Mouse (Mus musculus): ENCODE data around the gene Cldn24. TPM values are rescaled to one million over a fixed set of nuclear protein-coding genes. Genes with fewer than 3 reads are reported as not detected.
"Not testable (repeated sequence)": the region's sequence is repeated elsewhere in the genome, so short reads cannot be mapped to it uniquely, and the experiment has no call there.

The Cldn24 gene
- polyA plus RNA-seq, 1 experiment from 2014 or later: not detected

DNA sequence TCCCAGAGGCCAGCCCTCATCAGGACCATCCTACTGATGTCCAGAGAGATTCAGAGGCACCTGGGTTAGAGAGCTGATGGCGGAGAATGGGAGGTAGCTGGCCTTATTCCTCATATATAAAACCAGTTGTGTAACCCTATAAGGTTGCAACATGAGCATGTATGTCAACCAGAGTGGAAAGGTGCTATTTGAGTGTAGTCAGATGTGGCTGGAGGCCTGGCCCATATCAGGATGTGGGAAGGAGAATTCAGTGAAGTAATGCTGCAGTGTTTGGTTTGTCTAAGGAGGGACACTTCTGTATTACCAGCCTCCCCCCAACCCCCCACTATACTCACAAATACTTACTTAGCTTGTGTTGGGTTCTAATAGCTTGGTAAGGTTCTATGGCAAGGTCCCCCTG lies 17.7 kb upstream of the Cldn24 start:
- no peak for ATAC-seq (ENCODE audit: insufficient read depth, low FRiP score, low read depth)
- H3K4me1 ChIP-seq: 0 out of 2 replicates have a peak, but pooled peaks cover 2% of the 10 kb centered on the region
- no peaks in the 10 kb centered on the region for H3K27me3 ChIP-seq (replicated peaks)
- H3K4me2 ChIP-seq: no peak overlapping the region
- H3K4me3 ChIP-seq (replicated peaks): no peak overlapping the region
- H3K27ac ChIP-seq: no peak overlapping the region
- 100% methylated on average over 1 of the region's 1 CpGs for WGBS
- H3K36me3 ChIP-seq: no peaks in the 10 kb centered on the region
- no peak overlapping the region for H3K9ac ChIP-seq
- H3K9me3 ChIP-seq: no peaks in the 10 kb centered on the region

GRCm38 (mm10) chr8:47809970-47810665 lies 11.8 kb upstream of the Cldn24 start:
- H3K27me3 ChIP-seq (replicated peaks): no peaks in the 10 kb centered on the region
- H3K9me3 ChIP-seq: no peaks in the 10 kb centered on the region
- ATAC-seq (ENCODE audit: insufficient read depth, low FRiP score, low read depth): no peak
- H3K4me2 ChIP-seq: no peak overlapping the region
- H3K36me3 ChIP-seq: no peaks in the 10 kb centered on the region
- H3K27ac ChIP-seq: no peak overlapping the region
- no peak overlapping the region for H3K9ac ChIP-seq
- WGBS: 81% methylated on average over 14 of the region's 14 CpGs
- H3K4me1 ChIP-seq: 0 out of 2 replicates have a peak, but pooled peaks cover 2% of the 10 kb centered on the region
- H3K4me3 ChIP-seq (replicated peaks): no peak overlapping the region

GRCm38 (mm10) chr8:47810666-47811015 lies 11.3 kb upstream of the Cldn24 start:
- Histone ChIP-seq H3K27me3 (replicated peaks) (no peaks in the 10 kb centered on the region), H3K4me3 (replicated peaks) (no peak overlapping the region), H3K27ac (no peak overlapping the region), H3K36me3 (no peaks in the 10 kb centered on the region), H3K9me3 (no peaks in the 10 kb centered on the region), H3K4me2 (no peak overlapping the region), H3K4me1 (0 out of 2 replicates have a peak, but pooled peaks cover 2% of the 10 kb centered on the region), H3K9ac (no peak overlapping the region)
- WGBS: 74% methylated on average over 7 of the region's 7 CpGs
- ATAC-seq (ENCODE audit: insufficient read depth, low FRiP score, low read depth): no peak

DNA sequence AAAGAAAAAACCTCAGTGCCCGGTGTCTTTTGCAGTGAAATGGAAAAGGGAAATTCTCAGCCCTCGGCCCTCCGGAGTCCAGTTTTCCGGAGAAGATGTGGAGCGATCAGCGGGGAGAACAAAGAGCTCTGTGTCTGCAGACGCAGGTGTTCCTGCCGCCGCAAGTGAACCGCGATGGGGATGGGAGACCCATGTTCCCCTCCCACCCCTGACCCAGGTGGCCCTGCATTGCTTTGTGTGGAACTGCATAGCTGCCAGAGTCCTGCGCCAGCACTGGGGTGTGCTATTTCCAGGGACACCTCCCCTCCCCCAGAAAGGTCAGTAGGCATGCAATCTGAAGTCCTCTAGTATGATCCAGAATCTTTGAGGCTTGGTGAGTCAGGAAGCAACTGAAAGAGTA lies 10.7 kb upstream of the Cldn24 start:
- Histone ChIP-seq H3K4me2 (no peak overlapping the region), H3K4me1 (0 out of 2 replicates have a peak, but pooled peaks cover 2% of the 10 kb centered on the region), H3K9ac (no peak overlapping the region), H3K4me3 (replicated peaks) (no peak overlapping the region), H3K9me3 (no peaks in the 10 kb centered on the region), H3K36me3 (no peaks in the 10 kb centered on the region), H3K27me3 (replicated peaks) (no peaks in the 10 kb centered on the region), H3K27ac (no peak overlapping the region)
- WGBS: 84% methylated on average over 12 of the region's 12 CpGs
- ATAC-seq (ENCODE audit: insufficient read depth, low FRiP score, low read depth): no peak

GRCm38 (mm10) chr8:47819034-47819433 lies 2.9 kb upstream of the Cldn24 start:
- no peaks in the 10 kb centered on the region for H3K9me3 ChIP-seq
- 81% methylated on average over 8 of the region's 8 CpGs for WGBS
- H3K9ac ChIP-seq: no peak overlapping the region
- no peaks in the 10 kb centered on the region for H3K27me3 ChIP-seq (replicated peaks)
- H3K36me3 ChIP-seq: no peaks in the 10 kb centered on the region
- ATAC-seq (ENCODE audit: insufficient read depth, low FRiP score, low read depth): no peak
- no peak overlapping the region for H3K4me2 ChIP-seq
- no peak overlapping the region for H3K4me3 ChIP-seq (replicated peaks)
- H3K4me1 ChIP-seq: 0 out of 2 replicates have a peak, but pooled peaks cover 3% of the 10 kb centered on the region
- H3K27ac ChIP-seq: no peak overlapping the region

DNA sequence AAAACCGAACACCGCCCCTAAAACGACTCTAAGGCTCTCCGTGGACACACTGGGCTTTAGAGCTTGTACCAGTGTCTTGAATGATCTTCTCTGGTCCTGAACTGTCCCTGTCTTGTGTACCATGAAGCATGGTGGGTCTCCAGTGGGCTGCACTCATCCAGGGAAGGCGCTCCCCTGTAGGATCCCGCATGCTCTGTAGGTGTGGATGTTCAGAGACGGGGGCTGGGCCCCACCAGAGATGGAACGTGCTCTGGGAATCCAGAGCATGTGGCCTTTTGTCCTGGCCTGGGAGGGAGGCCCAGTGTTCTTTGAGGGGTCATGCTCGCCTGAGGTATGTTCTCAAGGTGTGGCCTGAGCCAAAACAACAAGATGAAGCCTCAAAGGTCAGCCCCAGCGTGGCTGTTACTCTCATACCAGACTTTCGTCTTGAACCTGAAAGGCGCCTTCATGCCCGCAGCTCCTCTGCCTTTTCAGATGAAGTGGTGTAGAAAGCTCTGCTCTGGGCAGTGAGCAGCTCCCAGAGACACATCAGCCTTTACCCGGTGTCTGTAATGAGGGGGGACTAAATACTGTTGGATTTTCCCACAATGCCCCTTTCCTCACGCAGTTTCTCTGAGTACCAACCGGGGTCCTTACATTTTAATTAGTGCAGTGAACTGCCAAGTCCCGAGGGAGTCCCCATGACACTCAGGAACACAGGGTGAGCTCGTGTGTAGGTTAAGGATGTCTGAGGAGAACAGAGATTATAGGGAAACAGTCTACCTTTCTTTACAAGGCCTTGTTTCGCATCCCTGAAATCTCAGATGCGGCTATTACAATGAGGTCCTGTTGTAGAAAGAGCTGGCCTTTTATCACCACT lies 800 bp upstream of the Cldn24 start:
- H3K4me1 ChIP-seq: 0 out of 2 replicates have a peak, but pooled peaks cover 7% of the 10 kb centered on the region
- WGBS: 84% methylated on average over 20 of the region's 20 CpGs
- no peaks in the 10 kb centered on the region for H3K36me3 ChIP-seq
- no peak overlapping the region for H3K27ac ChIP-seq
- no peak overlapping the region for H3K4me3 ChIP-seq (replicated peaks)
- H3K4me2 ChIP-seq: no peak overlapping the region
- no peaks in the 10 kb centered on the region for H3K27me3 ChIP-seq (replicated peaks)
- ATAC-seq (ENCODE audit: insufficient read depth, low FRiP score, low read depth): no peak
- no peaks in the 10 kb centered on the region for H3K9me3 ChIP-seq
- H3K9ac ChIP-seq: no peak overlapping the region

GRCm38 (mm10) chr8:47822541-47822940 lies 598 bp downstream of the Cldn24 start:
- not testable (repeated sequence) for H3K9me3 ChIP-seq; H3K4me2 ChIP-seq; H3K9ac ChIP-seq; ATAC-seq (ENCODE audit: insufficient read depth, low FRiP score, low read depth); H3K4me3 ChIP-seq (replicated peaks); H3K4me1 ChIP-seq; H3K27me3 ChIP-seq (replicated peaks); H3K27ac ChIP-seq; H3K36me3 ChIP-seq
- 70% methylated on average over 7 of the region's 9 CpGs for WGBS

DNA sequence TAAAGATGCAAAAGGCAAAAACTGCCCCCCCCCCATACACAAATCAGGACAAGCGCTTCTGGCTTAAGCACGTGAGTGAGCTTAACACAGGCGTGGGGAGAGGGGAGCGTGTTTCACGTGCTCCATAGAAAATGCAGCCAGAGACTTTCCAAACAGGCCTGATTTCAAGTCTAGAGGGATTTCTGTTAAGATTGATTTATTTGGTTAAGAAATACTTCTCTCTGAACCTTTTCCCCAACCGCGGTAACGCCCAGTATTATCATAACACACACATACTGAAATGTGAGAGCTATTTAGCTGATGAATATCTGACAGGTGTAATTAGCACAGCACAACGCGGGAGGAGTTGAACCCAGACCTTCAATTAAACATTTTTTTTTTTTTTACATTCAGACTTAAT lies 1.8 kb downstream of the Cldn24 start:
- no peak overlapping the region for H3K9ac ChIP-seq
- peak overlapping the region; percentile 38; the same call in 1 of the 2 replicates for H3K27ac ChIP-seq
- ATAC-seq (ENCODE audit: insufficient read depth, low FRiP score, low read depth): peak; percentile 56

GRCm38 (mm10) chr8:47824182-47824581 lies 2.2 kb downstream of the Cldn24 start, which contains the start of gene Cldn22:
TSS of gene Cldn22 (plus strand) at chr8:47824482.
- H3K4me1 ChIP-seq: 0 out of 2 replicates have a peak, but pooled peaks cover 7% of the 10 kb centered on the region
- H3K27me3 ChIP-seq (replicated peaks): no peaks in the 10 kb centered on the region
- H3K36me3 ChIP-seq: no peaks in the 10 kb centered on the region
- WGBS: 51% methylated on average over 13 of the region's 13 CpGs
- no peak within 1 kb of the TSS for H3K4me3 ChIP-seq (replicated peaks)
- H3K4me2 ChIP-seq: 0 out of 2 replicates have a peak within 1 kb of the TSS, but pooled peaks have one; percentile 19
- peak within 1 kb of the TSS; percentile 38; the same call in 1 of the 2 replicates for H3K27ac ChIP-seq
- ATAC-seq (ENCODE audit: insufficient read depth, low FRiP score, low read depth): peak; percentile 12; the same call in 1 of the 2 replicates
- no peak within 1 kb of the TSS for H3K9ac ChIP-seq
- no peaks in the 10 kb centered on the region for H3K9me3 ChIP-seq

More for the DNA sequence above, 1.8 kb downstream of the Cldn24 start:
- no peaks in the 10 kb centered on the region for H3K36me3 ChIP-seq
- WGBS: 23% methylated on average over 10 of the region's 10 CpGs
- H3K4me3 ChIP-seq (replicated peaks): no peak overlapping the region
- H3K27me3 ChIP-seq (replicated peaks): no peaks in the 10 kb centered on the region
- no peaks in the 10 kb centered on the region for H3K9me3 ChIP-seq
- 0 out of 2 replicates have a peak overlapping the region, but pooled peaks have one; percentile 19 for H3K4me2 ChIP-seq
- H3K4me1 ChIP-seq: 0 out of 2 replicates have a peak, but pooled peaks cover 7% of the 10 kb centered on the region

GRCm38 (mm10) chr8:47825596-47825995 lies 3.7 kb downstream of the Cldn24 start:
- no peak overlapping the region for H3K27ac ChIP-seq
- whole genome bisulfite sequencing: 77% methylated on average over 5 of the region's 5 CpGs
- H3K9me3 ChIP-seq: no peaks in the 10 kb centered on the region
- ATAC-seq (ENCODE audit: insufficient read depth, low FRiP score, low read depth): no peak
- H3K36me3 ChIP-seq: 0 out of 2 replicates have a peak, but pooled peaks cover 7% of the 10 kb centered on the region
- H3K4me2 ChIP-seq: no peak overlapping the region
- no peak overlapping the region for H3K4me3 ChIP-seq (replicated peaks)
- no peaks in the 10 kb centered on the region for H3K27me3 ChIP-seq (replicated peaks)
- H3K9ac ChIP-seq: no peak overlapping the region
- 0 out of 2 replicates have a peak, but pooled peaks cover 7% of the 10 kb centered on the region for H3K4me1 ChIP-seq

DNA sequence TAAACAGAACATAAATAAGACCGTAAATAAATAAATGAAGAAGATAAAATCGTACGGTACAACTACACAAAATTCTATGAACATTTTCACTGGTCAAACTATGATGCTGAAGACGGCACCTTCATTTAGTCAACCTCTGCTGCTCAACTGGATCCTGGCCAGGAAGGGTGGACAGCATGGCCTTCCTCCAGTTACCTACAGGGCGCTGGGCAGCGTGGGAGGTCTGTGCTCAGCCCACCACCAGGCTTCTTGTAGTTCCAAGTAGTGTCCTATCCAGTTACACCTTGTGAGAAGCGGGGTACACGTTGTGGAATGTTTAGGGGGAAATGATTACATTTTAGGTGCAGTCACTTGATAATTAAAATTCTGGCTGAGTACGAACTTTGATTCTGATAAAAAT lies 5.0 kb downstream of the Cldn24 start:
- Histone ChIP-seq H3K4me3 (replicated peaks) (no peak overlapping the region), H3K27me3 (replicated peaks) (no peaks in the 10 kb centered on the region), H3K27ac (no peak overlapping the region), H3K36me3 (0 out of 2 replicates have a peak, but pooled peaks cover 7% of the 10 kb centered on the region), H3K4me2 (no peak overlapping the region), H3K9me3 (no peaks in the 10 kb centered on the region), H3K4me1 (0 out of 2 replicates have a peak, but pooled peaks cover 4% of the 10 kb centered on the region), H3K9ac (no peak overlapping the region)
- 81% methylated on average over 9 of the region's 9 CpGs for WGBS
- no peak for ATAC-seq (ENCODE audit: insufficient read depth, low FRiP score, low read depth)

- Histone ChIP-seq H3K27ac (no peak overlapping the region), H3K4me1 (no peaks in the 10 kb centered on the region), H3K36me3 (0 out of 2 replicates have a peak, but pooled peaks cover 10% of the 10 kb centered on the region), H3K9me3 (no peaks in the 10 kb centered on the region), H3K4me2 (no peak overlapping the region), H3K4me3 (replicated peaks) (no peak overlapping the region), H3K9ac (no peak overlapping the region), H3K27me3 (replicated peaks) (no peaks in the 10 kb centered on the region)
- 55% methylated on average over 6 of the region's 6 CpGs for WGBS
- ATAC-seq (ENCODE audit: insufficient read depth, low FRiP score, low read depth): no peak
These were observed 10.7 kb downstream of the Cldn24 start for GRCm38 (mm10) chr8:47832616-47833015.

Data from stomach, embryonic 15.5 days (tissue).